Mouse (Mus musculus) urinary bladder, postnatal 10 days (tissue): ENCODE results near the gene 9330161L09Rik.
"Not testable (repeated sequence)": the region's sequence is repeated elsewhere in the genome, so short reads cannot be mapped to it uniquely, and the experiment has no call there.

Experiments used
- DNase-seq: peaks from one replicate; pipeline ENCODE4 v3.0.0; 2022; ENCODE audit warnings: low spot score

The 9330161L09Rik gene

GRCm38 (mm10) chr12:103407720-103408119 is at the start of gene 9330161L09Rik:
9330161L09Rik (minus strand) TSS chr12:103407820.
- DNase-seq: no peak

GRCm38 (mm10) chr12:103457140-103457539 is 49.5 kb upstream of the 9330161L09Rik start, which contains the start of gene Ifi27l2b:
Ifi27l2b (minus strand) TSS chr12:103457223.
- DNase-seq: no peak

DNA sequence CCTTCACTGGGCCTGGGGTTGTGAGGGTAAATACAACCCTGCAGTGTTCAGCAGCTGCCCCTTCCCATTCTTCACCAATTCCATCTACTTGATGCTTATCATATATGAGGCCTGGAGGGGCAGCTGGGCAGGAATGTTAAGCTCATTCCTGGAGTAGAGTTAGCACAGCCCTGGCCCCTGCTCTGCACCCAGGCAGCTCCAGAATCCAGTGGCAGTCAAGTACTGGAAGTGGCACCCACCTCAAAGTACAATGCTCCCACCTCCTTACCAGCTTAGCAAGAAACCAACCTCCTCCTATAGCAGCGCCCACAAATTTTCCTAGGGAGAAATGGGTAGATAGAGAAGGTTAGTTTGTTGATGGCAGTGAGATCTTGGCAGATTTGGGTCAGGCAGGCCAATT is 49.1 kb upstream of the 9330161L09Rik start:
- not testable (repeated sequence) for DNase-seq

DNA sequence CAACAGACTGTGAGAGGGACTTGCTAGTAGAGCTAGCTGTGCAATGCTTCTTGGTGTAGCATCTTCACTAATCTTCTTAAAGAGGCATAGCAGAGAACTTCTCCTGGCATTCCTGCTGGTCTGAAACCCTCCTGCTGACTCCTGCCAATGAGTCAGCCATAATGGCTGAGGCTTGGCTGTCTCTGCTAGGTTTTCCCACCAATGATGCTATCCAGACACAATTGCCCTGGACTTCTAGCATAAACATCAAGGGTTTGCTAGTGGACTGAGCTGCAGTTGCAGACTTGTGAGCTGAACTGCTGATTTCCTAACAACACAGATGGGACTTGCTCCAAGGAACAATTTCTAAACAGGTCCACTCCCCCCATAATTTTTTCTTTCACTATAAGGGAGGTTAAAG is 45.7 kb upstream of the 9330161L09Rik start:
- DNase-seq: no peak

- no peak for DNase-seq
Measured at GRCm38 (mm10) chr12:103445060-103445459, 37.4 kb upstream of the 9330161L09Rik start.

GRCm38 (mm10) chr12:103444261-103444660 is 36.6 kb upstream of the 9330161L09Rik start:
- DNase-seq: not testable (repeated sequence)

- DNase-seq: no peak
Measured at GRCm38 (mm10) chr12:103443524-103443923, 35.9 kb upstream of the 9330161L09Rik start, which contains the start of gene Ifi27l2a. Ifi27l2a (minus strand) TSS chr12:103443680.

GRCm38 (mm10) chr12:103437601-103438000 is 30.0 kb upstream of the 9330161L09Rik start:
- no peak for DNase-seq

DNA sequence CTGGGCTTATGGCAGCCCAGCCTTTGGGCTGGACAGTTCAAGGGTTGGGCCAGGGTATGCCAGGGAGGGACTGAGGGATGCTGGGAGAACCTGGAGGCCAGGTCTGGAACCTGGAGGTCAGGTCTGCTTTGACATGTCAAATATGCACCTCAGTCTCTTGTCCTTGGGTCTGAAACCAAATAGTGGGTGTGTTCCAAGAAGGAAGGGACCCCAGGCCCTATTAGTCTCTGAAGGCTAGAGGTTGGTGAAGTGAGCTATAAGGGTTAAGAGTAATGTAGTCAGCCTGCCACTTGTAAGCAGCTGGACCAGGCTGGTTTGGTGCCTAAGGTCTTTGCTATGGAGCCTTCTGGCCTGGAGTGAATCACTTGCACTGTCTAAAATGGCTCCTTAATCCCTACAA is 27.2 kb upstream of the 9330161L09Rik start:
- DNase-seq: no peak

DNA sequence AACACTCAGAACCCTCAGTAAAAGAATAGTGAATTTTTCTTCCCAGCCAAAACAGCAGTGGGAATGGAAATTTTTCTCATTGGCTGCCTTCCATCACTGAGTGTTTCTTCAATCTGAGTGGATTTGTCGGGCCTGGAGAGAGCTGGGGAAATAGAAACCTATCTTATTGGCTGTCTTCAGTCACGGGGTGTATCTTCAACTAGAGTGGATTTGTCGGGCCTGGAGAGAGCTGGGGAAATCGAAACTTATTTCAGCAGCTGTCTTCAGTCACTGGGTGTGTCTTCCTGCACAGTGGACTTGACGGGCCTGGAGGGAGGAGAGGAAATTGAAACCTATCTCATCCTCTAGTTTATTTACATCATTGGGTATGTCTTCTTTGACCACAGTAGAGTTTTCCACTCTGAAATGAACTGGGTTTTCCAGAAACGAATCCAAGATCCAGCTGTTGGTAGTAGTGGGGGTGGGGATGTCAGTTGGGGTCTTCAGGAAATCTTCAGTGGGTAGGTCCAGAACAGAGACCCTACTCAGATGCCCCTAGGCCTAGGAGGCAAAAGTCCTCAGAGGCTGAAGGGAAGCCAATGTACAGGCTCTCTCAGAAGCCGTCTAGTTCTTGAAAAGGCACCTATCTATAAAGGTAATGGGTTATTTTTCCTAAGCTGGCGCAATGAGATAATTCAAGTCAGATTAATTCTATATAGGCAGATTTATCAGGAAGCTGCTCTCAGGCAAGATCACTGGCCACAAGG is 26.5 kb upstream of the 9330161L09Rik start, which contains the start of gene Ifi27:
TSS of gene Ifi27 (plus strand) at position 226 of the 746 bp plus-strand sequence.
- DNase-seq: no peak

DNA sequence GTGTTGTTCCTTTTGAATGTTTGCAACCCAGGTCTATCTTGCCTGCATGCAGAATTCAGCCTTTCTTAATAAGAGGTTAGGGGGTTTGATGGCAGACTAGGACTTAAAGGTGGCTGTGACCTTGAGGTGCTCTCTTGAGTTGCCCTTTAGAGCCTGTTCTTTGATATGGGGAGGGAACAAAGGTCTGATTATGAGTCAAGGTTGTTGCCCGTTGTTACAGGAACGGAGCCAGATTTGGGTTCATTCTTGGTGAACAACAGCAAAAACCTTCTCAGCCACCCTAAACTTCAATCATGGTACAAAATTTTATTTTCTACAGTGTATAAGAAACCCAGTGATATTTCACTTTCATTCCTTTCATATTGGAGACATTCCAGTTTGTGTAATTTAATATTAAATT is 25.8 kb upstream of the 9330161L09Rik start:
- no peak for DNase-seq

GRCm38 (mm10) chr12:103426710-103427109 is 19.1 kb upstream of the 9330161L09Rik start:
- no peak for DNase-seq

- peak; percentile 82 for DNase-seq
Measured at GRCm38 (mm10) chr12:103425729-103426470, 18.3 kb upstream of the 9330161L09Rik start, which contains the start of gene Ddx24. Ddx24 (minus strand) TSS chr12:103425830.

DNA sequence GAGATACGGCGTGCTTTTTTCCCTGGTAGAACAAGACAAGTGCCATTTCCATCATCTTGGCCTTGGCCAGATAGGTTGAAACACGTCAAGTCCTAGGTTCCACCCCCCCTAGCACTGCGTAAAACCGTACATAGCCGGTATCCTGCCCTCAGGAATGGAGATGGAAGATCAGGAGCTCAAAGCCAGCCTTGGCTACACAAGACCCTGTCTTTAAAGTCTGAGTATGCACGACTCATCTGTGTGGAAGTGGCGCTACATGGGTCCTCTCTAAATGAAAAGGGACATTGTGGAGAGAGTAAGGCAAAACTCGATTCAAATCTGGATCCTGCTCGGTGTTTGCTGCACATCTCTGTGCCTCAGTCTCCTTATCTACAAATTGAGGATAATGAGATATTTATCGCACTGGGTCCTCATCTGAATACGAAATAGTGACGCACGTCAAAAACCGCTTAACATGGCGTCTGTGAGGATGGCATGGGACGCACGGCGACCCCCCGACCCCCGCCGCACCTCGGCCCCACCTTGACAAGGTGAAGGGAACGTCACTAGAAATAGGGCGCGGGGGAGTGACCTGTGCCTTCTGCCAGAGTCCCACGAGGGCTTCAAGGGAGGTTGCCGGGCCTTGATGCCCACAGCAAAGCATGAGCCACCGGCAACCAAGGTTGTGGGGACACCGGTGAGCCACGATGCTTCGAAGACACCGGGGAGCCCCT is 17.6 kb upstream of the 9330161L09Rik start:
- DNase-seq: no peak

GRCm38 (mm10) chr12:103408144-103408543 is 524 bp upstream of the 9330161L09Rik start:
- no peak for DNase-seq

GRCm38 (mm10) chr12:103404131-103404530 is 3.5 kb downstream of the 9330161L09Rik start:
- no peak for DNase-seq

GRCm38 (mm10) chr12:103396751-103397150 is 10.9 kb downstream of the 9330161L09Rik start:
- no peak for DNase-seq

DNA sequence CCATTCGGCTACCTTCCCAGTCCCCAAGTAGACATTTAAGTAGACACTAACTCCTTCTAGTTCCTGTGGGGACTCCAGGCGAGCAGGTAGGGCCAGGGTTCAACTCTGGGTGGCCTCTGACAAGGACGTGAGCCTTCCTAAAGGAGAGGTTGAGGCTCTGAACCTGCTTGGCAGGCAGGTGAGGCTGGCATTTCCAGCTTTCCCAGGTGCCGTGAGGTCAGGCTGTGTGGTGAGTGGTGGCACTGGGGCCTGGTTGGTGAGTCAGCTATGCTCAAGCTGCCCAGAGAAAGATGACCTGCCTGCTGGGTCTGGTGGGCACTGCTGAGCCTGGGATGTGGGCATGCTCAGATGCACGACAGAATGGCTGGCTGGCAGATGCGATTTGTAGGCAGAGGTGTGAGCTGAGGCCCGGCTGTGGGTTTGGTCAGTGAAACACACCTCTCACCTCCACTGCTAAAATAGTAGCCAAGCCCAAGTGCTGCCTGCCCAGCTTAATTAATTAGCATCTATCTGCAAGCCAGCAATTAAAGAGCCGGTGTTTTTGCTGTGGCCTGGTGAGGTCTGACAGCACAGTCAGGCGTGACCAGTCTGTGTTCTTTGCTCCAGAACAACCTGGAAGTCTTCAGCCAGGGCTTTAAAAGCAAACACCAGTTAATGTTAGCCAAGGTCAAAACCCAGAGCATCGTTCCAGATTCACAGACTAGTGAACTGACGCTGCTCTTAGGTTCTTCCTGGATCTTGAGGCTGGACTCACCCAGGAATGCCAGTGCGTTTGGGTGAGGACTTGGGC is 11.9 kb downstream of the 9330161L09Rik start:
- DNase-seq: no peak

DNA sequence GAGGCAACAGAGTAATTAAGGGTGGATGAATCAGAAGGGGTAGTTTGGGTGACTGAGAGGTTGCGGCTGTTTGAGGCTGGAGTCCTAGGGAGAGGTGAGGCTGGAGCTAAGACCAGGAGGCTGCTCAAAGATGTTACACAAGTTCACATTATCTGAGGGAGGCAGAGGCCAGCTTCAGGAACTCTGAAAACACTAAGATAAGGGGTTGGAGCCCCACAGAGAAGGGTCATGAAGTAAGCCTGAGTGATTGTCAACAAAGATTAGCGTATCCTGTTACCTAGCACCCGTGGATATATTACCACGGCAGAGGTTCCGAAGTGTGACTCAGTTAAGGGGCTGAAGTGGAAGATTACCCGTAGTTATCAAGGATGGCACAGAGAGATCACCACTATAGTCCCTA is 14.1 kb downstream of the 9330161L09Rik start:
- DNase-seq: no peak

GRCm38 (mm10) chr12:103391098-103391497 is 16.5 kb downstream of the 9330161L09Rik start:
- DNase-seq: no peak

DNA sequence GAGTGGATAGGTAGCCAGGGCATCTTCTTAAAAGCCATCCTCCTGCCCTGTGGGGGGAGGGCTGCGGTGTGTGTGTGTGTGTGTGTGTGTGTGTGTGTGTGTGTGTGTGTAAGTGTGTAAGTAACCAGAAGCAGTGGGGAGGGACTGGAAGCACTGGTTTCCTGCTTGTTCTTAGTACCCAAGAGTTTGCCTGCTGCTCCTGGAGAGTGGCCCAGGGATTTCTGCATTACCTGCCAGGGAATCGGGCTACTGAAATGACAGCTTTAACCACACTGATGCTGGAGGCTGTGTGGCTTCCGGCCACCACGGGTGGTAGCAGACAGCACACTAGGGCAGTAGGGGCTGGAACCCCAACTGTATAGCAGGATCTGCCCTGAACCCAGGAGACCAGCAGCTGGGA is 17.6 kb downstream of the 9330161L09Rik start:
- DNase-seq: no peak

DNA sequence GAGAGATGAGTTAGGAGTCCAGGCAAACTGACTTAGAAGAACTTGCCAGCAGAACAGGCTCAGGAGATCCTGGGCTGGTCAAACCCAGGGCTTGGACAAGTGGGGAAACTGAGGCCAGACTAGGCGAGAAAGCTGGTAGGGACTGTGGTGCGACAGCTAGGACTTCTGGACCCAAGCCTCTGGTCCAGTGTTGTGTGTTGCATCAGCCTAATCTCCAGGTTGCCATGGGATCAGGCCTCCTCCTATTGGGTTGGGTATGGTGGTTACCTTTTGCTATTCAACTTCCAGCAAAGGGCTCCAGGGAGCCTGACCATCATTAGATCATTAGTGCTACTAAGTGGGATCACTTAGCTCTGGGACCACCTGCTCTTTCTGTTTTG is 18.3 kb downstream of the 9330161L09Rik start:
- no peak for DNase-seq
